Mouse (Mus musculus) bone marrow, adult 2 months (tissue): ENCODE measurements around the gene Thap2.

Experiments used
- CTCF ChIP-seq: fragments of 200-500 bp; IDR thresholded peaks from 2 replicates; pipeline ENCODE4 v1.5.1; 2011; ENCODE audit warnings: low read length, control low read depth; ENCODE audit not compliant: control insufficient read depth, insufficient read depth
- POLR2A ChIP-seq: fragments of 200-500 bp; IDR thresholded peaks from 2 replicates; pipeline ENCODE4 v1.6.1; 2011; ENCODE audit warnings: low read depth, mild to moderate bottlenecking, control low read depth, low read length, borderline replicate concordance; ENCODE audit not compliant: control insufficient read depth

DNA sequence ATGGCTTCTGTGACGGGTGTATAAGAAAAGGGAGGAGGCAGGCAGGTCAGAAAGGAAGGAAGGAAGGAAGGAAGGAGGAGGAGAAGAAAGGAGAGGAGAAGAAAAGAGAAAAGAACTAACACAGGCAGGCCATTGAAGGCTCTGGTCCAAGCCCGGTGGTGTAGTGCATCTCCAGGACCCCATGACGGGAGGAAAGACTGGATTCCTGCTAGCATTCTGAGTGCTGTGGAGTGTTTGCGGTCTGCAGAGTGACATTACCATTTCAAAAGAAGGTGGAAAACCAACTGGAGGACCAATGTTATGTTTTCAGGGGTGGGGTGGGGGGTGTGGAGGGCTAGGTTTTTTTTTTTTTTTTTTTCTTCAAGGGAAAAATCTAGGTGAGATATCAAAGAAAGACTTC is 37.7 kb upstream of the Thap2 start:
- TF ChIP-seq POLR2A (no peak), CTCF (no peak)
